Mouse (Mus musculus) myocyte (in vitro differentiated cells): ENCODE results near the gene Lrrc4.

ENCODE experiments used
- CEBPB ChIP-seq: IDR thresholded peaks from 2 replicates; pipeline ENCODE4 v1.6.1; 2011; ENCODE audit warnings: mild to moderate bottlenecking, moderate library complexity; ENCODE audit not compliant: poor library complexity, insufficient read depth, severe bottlenecking
- MYOG ChIP-seq, 3 experiments: IDR thresholded peaks; one replicate each; pipeline ENCODE4 v1.6.1; 2011; ENCODE audit warnings: control low read depth in 2 of 3, low read depth in 2 of 3, mild to moderate bottlenecking in 2 of 3; ENCODE audit not compliant: insufficient read length in 2 of 3, control insufficient read depth in 1 of 3, insufficient read depth in 1 of 3
- TCF12 ChIP-seq: IDR thresholded peaks from one replicate; pipeline ENCODE4 v1.6.1; 2011; ENCODE audit warnings: mild to moderate bottlenecking, control low read depth; ENCODE audit not compliant: poor library complexity, insufficient read depth, severe bottlenecking
- TCF3 ChIP-seq: IDR thresholded peaks from one replicate; pipeline ENCODE4 v1.6.1; 2011; ENCODE audit warnings: low read depth, control low read depth; ENCODE audit not compliant: insufficient read length

DNA sequence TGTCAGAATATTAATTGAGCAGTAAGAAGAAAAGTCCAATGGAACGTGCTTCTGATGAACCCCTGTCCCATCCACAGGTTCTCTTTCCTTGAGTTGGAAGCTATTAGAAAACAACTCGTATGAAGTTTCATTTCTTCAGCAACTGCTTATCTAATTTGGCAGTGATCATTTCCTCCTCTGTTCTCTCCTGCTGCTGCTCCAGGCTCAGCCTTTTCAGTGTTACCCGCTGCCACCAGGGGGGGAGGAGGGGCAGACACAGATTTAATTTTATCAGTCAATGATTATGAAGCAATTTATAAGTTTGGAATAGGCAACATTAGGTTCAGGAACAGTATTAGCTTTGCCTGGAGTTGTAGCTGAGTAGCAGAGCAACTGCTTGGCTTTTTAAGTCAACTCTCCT lies 64.9 kb downstream of the Lrrc4 start:
- no peak for TF ChIP-seq TCF3
- no peak for TF ChIP-seq CEBPB
- TF ChIP-seq MYOG (IDR thresholded peaks at IDR 0.05; ENCODE audit: control insufficient read depth in 1 of 3, insufficient read depth in 1 of 3, insufficient read length in 2 of 3, low read depth in 2 of 3), result no peak
- no peak for TF ChIP-seq TCF12
